Mouse (Mus musculus) adipocyte (in vitro differentiated cells): Measurements from ENCODE around the gene Rbm47.

Experiments
- DNase-seq: peaks from one replicate; pipeline ENCODE4 v3.0.0-alpha.2; 2016; ENCODE audit warnings: low spot score

Rbm47 gene

DNA sequence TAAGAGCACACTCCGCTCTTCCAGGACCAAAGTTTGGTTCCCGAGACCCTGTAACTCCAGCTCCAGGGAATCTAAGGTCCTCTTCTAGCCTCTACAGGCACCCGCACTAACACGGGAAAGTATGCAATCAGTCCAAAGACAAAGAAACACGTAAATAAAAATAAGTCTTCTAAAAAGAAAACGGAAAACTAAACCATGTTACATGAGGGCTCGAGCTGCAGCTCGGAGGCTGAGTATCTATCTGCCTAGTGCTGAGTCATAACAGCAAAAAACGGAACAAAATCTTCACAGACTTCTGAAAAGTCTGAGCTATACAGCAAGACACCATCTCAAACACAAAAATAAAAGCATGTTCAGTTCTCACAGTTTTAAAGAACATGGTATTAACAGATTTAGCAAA lies 86.0 kb downstream of the Rbm47 start:
- no peak for DNase-seq

DNA sequence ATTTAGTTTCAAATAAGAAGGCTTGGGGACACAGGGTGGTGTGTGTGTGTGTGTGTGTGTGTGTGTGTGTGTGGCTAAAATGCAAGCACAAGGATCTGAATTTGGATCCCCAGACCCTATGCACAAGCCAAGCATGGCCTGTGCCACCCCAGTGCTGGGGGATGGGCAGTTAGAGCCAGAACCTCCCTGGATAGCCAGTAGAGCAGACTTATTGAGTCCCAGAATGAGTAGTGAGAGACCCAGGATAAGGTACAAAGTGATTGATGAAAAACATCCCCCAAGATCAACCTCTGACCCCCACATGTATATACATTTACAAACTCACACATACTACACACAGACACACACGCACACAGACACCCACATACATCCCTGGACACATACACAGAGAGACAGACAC lies 86.6 kb downstream of the Rbm47 start:
- DNase-seq = no peak

DNA sequence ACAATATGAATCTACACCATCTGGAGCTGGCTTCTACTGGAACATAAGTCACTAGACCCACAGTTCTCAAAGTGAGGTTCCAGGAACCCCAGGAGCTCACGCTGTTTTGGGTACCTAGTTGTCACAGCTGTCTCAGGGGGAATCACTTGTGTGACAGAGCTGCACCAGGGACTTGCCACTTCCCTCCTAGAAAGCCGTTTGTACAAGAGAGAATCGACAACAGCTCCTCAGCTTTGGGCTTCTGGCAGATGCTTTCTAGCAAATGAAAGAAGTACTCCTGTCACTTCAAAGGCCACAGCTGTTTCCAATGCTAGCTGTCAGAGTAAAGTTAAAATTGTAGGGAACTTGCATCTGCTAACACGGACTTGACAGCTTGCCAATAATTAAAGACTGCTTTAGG lies 87.4 kb downstream of the Rbm47 start:
- no peak for DNase-seq

DNA sequence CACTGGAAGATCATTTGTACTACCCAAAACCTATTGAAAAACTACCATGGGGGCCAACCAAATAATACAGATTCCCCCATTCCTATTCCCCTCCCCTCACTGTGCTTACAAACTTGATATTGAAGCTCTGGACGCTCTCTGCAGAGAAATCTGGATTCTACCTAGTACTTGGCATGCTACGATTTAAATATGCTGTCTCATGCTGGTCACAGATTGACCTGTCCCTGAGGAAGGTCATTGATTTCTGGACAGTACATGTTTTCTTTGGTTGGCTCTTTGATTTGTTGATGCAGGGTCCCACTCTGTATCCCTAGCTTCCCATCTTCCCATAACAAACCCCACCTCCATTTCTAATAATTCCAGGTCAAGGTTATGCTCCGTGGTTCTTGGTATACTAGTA lies 88.4 kb downstream of the Rbm47 start:
- no peak for DNase-seq

DNA sequence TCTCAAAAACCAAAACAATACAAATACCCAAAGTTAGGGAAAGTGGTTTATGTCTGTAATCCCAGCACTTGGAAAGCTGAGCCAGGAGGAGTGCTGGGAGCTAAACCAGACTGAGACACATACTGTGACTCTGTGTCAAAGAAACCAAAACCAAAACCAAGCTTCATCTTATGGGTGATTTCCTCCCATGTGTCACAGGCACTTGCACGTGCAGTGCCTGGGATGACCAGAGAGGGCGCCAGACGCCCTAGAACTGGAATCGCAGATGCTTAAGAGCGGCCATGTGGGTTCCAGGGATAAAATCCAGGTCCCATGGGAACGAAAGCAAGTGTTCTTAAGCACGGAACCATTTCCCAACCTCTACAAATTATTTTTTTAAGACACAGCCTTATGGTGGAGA lies 89.6 kb downstream of the Rbm47 start:
- DNase-seq = peak; percentile 73

DNA sequence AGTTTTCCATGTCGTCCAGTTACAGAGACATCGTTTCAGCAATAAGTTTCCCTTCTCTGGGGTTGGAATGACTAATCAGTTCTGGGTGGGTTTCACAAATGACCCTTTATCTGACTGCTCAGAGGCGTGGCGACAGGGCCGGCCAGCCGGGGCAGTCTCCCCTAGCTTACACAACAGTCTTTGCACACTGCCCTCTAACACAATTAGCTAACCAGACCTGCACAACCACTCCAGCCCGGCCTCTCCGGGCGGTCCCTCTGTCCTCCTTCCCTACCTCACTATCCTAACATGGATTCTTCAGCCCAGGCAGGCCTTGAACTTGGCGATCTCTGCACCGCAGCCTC lies 90.7 kb downstream of the Rbm47 start:
- no peak for DNase-seq

DNA sequence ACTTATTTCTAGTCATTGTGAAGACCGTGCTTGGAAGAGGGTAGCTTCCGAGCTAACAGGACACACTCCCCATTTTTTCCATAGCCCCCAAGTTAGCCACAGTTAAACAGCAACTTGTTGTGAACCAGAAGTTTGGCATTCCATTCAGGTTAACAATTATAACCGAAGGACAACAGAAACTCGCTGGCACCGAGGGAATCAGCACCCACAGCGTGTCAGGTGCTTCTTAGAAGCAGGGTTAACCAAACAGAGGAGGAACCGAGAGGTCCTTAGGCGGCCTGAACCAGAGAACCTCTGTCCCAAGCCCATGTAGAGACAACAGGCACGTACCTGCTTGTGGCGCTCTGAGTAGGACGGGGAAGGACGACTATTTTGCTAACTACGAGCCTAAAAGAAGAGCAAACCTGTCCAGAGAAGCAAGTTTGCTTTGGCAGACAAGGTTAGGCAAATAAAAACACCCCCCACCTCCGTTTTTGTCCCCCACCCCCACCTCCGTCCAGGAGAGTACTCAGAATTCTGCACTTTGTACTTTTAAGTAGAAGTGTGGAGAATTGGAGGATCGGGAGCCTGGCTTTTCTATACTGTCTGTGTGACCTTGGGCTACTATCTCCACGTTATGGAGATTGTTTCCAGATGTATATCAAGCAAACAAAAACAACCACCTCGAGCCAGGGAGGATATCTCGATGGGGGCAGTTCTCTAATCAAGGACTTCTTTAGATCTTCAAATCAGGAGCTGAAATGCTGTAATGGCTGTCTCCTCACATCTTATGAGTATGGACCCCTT lies 91.3 kb downstream of the Rbm47 start:
- no peak for DNase-seq

DNA sequence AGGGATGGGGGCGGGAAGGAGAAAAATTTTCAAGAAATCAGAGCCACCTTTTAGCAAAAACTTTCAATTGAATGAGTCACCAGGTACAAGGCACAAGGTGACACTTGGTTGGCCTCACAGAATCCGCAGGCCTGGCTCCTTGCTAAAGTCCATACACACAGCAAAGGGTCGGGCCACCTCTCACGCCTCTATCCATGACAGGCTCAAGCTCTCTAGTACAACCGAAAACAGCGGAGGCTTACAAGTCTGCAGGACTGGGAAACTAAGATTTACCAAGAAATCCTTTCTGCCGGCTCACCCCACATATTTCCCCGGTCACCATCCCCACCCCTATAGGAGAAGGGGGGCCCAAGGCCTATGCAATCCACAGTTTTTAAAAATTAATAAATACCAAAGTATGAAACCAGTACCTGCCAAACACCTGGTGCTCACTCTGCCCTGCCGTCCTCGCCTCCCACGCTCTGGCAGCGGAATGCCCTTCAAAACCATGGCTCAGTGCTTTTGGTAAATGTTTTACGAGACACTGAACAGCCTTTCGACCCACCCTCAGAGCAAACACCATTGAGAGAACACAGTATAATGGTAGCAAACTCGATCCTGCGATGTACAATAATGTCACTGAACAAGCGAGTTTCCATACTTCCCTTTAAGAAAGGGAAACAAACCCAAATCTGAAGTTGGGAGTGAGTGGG lies 92.2 kb downstream of the Rbm47 start:
- no peak for DNase-seq

DNA sequence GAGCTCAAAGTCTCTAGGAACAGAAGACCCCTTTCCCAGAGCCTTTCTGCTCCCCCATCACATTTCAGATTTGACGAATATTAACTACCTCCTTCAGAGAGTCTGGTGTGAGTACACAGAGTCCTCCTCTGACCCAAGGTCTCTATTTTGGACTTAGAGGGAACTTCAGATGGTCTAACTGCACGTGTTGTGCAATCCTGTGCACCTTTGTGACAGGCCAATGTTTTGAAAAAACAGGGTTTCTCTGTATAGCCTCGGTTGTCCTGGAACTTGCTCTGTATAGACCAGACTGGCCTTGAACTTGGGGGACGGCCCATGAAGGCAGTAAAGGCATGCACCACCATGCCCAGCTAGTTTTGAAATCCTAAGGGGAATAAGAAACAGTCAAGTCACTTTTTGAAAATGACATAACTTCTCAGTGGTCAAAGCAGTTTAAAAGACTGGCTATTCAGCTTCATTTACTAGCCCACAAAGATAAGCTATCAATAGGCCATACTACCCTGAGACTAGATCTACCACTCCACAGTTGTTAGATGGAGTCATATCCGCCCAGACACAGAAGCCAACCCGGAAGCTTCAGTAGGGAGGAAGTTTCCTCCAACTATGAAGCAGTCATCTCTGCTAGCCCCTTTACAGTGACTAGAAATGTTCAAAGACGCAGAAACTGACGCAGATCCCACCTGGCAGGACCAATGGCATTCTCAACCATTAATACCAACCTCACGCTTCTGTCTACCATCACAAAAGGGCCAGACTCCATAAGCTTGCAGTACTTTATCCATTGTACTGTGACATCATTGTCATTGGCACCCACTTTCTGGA lies 93.3 kb downstream of the Rbm47 start:
- no peak for DNase-seq

DNA sequence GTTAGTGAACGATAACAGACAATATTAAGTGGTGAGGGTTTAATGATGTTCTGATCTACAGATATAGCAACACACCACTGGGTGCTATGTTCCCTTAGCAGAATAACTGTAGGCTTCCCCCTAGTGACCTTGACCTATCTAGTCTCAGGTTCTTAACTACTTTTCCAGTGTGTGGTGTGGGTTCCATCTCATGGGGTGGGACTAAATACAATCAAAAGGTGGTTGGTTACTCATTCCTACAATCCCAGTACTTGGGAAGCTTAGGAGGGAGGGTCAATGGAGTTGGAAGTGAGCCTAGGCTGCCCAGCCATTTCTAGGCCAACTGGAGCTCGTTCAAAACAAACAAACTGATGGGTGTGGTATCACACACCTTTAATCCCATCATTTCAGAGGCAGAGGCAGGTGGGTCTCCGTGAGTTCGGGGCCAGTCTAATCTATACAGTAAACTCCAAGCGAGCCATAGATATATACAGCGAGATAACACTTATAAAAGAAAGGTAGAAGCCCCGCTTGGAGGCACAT lies 94.4 kb downstream of the Rbm47 start:
- DNase-seq = no peak

DNA sequence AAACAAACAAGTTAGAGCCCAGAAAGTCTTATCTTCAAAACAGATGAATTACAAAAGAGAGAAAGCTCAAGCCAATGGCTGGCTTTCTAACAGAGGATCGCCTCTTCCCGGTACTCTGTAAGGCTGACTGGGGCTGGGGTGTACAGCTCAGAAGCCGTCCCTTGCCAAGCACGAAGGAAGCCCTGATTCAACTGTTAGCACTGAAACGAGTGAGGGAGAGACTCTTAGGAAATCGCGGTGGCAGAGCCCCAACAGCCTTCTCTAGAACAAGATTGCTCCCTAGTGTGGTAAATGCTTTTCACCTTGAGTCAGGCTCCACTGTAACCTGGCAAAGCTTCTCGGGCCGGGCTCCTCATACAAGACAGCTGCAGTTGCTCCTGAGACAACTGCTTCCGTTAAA lies 95.5 kb downstream of the Rbm47 start:
- DNase-seq = peak; percentile 92

DNA sequence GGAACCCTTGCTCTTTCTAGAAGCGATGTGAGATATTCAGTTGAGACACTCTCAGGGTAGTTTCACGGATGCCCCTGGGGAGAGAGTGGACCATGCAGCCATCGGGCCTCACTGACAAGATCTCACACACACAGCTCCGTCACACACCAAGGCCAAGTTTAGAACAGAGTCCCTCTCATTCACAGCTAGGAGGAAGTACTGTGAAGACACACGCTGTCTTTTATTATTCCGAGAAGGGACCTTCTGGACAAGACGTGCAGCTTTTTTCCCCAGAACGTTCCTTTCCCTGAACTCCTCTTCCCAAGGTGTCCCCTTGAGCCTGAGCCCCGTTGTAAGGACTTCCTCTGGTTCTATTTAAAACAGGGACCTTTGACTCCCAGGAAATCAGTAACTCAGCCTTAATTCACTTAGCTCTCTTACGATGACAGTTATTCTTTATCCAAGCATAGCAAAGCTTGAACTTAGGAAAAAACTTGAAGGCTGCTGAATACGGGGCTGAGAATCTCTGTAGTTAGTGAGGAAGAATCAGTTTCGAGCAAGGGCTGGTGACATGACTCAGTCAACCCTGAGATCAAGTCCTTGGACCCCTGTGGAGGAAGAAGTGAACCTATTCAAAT lies 96.1 kb downstream of the Rbm47 start:
- DNase-seq = no peak

DNA sequence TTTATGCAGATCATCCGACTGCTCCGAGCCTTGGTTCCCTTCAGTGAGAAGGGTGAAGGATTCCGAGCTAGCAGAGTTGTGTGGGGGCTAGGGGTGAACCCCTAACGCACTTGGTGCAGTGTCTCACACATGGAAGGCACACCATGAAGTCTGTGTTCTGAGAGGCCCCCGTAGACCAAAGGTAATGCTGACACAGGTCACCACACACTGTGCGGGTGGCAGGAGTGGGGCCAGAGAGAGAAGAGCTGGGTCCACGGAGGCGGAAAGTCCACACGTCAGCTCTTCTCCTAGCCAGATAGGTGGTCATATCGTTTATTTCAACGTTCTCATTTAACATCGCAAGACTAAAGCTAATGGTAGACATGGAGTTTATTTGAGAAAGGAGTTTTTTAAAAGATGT lies 97.0 kb downstream of the Rbm47 start:
- no peak for DNase-seq

DNA sequence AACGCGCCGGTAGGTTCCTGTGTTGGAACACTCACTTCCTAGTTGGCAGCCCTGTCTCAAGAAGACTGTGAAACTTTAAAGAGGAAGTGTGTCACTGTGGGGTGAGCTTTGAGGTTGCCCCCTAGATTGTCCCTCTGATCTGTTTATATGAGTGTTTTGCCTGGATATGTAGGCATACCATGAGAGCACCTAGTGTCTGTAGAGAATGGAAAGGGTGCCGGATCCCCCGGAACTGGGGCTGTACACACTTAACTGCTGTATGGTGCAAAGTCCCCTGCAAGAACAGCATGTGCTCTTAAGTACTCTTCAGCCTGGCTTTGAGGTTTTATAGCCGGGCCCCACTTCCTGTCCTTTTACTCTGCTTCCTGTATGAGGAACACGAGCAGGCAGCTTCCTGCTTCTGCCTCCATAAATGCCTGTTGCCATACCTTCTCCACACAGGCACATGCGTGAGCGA lies 97.9 kb downstream of the Rbm47 start:
- no peak for DNase-seq

DNA sequence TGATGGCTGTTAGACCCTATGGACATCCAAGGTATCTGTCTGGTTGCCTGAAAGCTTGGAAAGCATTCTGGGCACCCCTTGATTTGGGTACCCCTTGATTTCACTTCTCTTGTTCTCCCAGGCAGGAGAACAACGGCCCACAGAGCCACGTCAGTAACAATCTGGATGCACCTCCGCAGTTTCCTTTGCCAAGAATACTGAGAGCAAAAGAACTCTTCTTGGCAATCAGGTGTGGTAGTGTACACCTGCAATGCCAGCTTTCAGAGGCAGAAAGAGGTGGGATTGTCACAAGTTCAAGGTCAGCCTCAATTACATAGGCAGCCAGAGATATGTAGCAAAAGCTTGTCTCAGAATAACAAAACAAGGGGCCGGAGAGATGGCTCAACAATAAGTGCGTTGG lies 98.7 kb downstream of the Rbm47 start:
- DNase-seq = no peak

DNA sequence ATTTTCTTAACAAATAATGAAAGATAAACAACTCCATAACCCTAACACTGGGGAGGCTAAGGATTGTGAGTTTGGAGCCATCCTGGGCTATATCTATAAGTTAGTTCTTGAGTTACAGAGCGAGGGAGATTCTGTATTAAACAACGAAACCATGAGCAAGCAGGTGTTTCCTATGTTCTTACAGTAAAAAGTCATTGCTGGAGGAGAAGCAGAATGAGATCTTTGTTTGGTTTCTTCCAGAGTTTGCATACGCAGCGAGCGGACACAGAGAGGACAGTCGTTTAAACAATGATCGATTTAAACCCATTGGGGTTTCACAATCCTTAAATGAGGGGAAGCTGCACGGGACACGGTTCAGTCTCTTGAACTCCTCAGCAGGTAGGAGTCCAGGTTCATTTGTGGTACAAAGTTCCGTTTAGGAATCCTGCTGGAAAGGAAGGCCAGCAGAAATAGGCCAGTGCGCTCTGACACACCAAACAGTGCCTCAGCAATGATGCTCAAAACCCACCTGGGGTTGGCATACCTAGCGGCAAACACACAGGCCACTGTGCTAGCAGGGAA lies 99.2 kb downstream of the Rbm47 start:
- DNase-seq = no peak

DNA sequence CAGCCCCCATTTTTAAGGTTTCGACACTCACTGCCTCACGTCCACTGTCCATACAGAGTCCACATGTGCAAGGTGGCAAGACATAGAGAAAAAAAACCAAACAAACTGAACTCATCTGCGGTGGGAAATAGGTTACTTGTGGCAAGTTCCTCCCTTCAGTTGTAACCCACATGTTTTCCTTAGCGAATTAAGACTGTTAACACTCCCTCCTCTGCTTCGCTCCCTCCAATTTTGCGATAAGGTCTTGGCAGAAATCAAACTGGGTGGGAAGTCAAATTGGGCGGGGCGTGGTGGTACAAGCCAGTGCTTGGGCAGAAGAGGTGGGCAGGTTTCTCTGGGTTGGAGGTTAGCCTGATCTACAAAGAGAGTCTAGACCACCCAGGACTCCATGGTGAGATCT lies 101.2 kb downstream of the Rbm47 start:
- no peak for DNase-seq

DNA sequence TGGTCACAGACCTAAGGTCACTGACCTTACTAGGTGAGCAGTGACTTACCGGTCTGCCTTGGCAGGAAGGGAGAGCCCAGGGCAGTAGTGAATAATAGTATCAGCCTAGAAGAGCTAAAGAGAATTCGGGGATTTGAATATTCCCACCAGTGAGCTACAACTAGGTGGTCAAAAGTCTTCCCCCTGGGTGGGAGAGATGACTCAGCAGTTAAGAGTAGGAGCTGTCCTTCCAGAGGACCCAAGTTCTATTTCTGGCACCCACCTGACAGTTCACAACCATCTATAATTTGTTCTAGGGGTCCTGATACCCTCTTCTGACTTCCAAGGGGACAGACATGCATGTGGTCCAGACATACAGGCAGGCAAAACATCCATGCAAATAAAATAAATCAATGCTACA lies 102.6 kb downstream of the Rbm47 start:
- DNase-seq = no peak

DNA sequence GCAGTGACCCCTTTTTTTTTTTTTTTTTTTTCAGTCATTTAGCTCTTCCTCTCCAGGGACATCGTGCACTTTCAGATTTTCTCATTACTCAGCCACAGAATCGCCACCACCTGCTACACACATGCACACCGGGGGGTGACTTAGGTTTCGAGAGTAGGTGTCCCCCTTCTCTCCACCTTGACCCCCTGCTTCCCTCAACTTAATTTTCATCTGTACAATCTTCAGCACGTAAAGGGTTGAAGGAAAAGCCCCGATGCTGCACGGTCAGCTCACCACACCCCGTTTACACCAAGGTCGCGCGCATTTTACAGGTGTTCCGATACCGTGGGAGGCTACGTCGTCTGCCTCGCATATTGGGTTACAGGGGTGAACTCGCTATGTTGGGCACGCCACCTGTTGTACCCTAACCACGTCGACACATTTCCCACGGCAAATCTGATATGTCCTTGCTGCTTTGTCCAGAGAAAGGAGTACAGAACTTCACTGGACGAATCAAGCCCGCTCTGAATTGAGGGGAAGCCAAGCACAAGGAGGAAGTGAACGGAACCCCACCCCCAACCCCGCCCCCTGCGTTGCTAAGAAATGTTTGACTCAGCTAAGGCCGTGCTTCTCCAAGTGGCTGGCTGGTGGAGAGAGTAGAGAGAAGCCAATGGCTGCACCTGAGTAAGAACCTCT lies 103.3 kb downstream of the Rbm47 start:
- DNase-seq = peak; percentile 44

DNA sequence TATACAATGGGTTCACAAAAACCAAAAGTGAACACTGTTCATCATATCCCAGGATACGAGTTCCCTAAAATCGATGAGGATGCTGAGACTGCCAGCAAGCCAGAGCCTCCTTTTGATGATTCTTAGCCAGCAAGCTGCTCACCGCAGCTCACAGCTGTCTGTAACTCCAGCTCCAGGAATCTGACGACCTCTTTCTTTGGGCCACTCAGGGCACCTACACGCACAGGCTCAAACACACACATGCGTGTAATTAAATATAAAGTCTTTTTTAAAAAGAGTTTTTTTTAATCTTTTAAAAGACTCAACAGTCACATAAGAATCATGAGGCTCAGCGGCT lies 103.8 kb downstream of the Rbm47 start:
- DNase-seq = no peak

DNA sequence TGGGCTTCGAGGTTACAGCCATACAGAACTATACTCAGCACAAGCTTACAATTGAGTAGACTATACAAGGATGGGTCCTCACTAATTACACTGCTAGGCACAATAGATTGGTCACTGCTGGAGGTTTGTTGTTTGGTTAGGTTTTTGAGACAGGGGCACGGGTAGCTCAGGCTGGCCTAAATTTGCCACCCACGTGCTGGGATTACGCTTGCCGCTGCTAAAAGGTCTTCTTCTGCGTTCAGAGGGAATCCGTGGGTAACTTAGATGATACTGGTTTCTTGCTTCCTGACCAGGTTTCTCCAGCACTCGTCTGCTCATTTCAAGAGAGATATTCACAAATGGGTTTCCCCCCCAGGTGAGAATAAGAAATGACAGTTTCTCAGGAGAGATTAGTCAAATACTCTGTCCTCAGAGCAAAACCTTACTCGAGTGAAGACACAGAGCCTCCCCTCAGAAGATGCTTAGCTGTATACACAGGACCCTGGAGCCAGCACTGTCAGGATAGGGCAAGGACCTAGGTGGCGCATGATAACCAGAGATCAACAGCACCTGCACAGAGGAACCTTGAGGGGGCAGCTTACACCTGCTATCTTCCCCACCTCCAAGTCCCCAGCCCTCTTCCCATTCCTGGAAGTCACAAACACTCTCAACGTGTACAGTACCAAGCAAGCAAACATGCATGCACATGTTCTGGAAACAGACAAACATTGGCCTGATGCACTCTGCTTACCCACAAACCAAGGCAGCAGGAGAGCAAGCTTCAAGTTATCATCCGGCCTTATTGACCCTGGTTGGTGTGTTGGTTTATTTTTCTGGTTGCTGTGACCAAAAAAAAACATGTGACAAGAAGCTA lies 104.6 kb downstream of the Rbm47 start:
- DNase-seq = no peak
